Mouse (Mus musculus): ENCODE results near the gene Abca1. TPM values are rescaled to one million over a fixed set of nuclear protein-coding genes. Genes with fewer than 3 reads are reported as not detected.

Abca1 gene
- polyA plus RNA-seq, 1 experiment from 2014 or later = 3.6 TPM

DNA sequence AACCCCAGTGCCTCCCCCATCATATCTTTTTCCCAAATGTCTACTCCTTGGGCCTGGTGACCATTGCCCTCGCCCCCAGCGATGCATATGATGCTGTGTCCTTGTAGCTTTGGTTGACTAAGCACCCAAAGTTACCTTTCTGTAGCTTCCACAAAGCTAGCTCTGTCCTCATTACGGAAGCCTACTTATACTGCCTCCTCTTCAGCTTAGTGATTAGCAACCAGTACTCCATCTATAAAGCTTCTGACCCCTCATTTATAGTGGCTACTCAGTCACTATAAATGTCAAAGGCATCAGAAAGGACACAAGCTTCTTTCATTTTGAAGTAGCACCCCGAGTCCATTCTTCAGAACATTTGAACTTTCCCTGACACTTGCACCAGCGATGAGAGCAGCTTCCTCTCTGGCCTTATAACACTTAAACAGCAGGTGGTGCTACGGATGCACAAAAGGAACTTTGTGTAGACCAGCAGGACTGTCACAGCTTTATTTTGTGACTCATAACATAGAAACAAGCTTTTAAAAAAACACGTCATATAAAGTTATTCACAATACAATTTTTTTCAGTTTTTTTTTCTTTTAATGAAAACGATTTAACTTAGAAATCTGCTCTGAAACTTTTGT is 129.3 kb downstream of the Abca1 start:
- Histone ChIP-seq H3K4me2 (no peak overlapping the region), H3K36me3 (peaks cover 34% of the 10 kb centered on the region), H3K27ac (replicated peaks) (no peak overlapping the region), H3K27me3 (replicated peaks) (no peaks in the 10 kb centered on the region), H3K4me1 (no peaks in the 10 kb centered on the region), H3K4me3 (no peak overlapping the region), H3K9me3 (peaks cover 4% of the 10 kb centered on the region; the same call in 1 of the 2 replicates), H3K9ac (no peak overlapping the region)
- WGBS = 49% methylated on average over 8 of the region's 8 CpGs
- ATAC-seq (ENCODE audit: extremely low read depth, insufficient number of reproducible peaks, low FRiP score, low TSS enrichment) = no peak

- no peaks in the 10 kb centered on the region for H3K27me3 ChIP-seq (replicated peaks)
- peaks cover 32% of the 10 kb centered on the region for H3K36me3 ChIP-seq
- H3K4me1 ChIP-seq = no peaks in the 10 kb centered on the region
- no peak for ATAC-seq (ENCODE audit: extremely low read depth, insufficient number of reproducible peaks, low FRiP score, low TSS enrichment)
- peaks cover 4% of the 10 kb centered on the region; the same call in 1 of the 2 replicates for H3K9me3 ChIP-seq
- H3K4me3 ChIP-seq = no peak overlapping the region
- no peak overlapping the region for H3K4me2 ChIP-seq
- H3K9ac ChIP-seq = no peak overlapping the region
- 58% methylated on average over 3 of the region's 3 CpGs for WGBS
- no peak overlapping the region for H3K27ac ChIP-seq (replicated peaks)
These were observed 131.9 kb downstream of the Abca1 start for GRCm38 (mm10) chr4:53027811-53028210.

DNA sequence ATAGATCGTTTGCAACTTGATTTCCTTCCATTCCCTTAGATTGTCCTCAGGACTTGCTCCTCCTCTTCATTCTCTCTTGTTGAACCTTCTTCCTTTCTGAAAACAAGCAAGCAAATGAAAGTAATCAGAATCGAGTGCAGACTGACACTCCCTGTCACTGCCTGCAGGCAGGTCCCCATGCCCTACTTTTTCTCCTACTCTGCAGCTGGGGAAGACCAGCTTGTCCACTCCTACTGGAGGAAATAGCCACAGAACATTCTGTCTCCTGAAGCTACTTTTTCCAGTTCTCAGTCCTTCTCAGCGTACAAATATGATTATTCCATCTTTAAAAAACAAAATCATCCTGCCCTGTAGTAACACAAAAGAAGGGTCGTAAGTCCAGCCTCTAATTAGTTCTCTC is 135.3 kb downstream of the Abca1 start:
- 78% methylated on average over 4 of the region's 4 CpGs for WGBS
- no peak for ATAC-seq (ENCODE audit: extremely low read depth, insufficient number of reproducible peaks, low FRiP score, low TSS enrichment)
- no peak overlapping the region for H3K27ac ChIP-seq (replicated peaks)
- no peak overlapping the region for H3K4me2 ChIP-seq
- H3K4me1 ChIP-seq = no peaks in the 10 kb centered on the region
- no peaks in the 10 kb centered on the region for H3K27me3 ChIP-seq (replicated peaks)
- peaks cover 4% of the 10 kb centered on the region; the same call in 1 of the 2 replicates for H3K9me3 ChIP-seq
- no peak overlapping the region for H3K9ac ChIP-seq
- no peak overlapping the region for H3K4me3 ChIP-seq
- H3K36me3 ChIP-seq = peaks cover 55% of the 10 kb centered on the region

GRCm38 (mm10) chr4:53023189-53023925 is 136.3 kb downstream of the Abca1 start:
- H3K9ac ChIP-seq = no peak overlapping the region
- ATAC-seq (ENCODE audit: extremely low read depth, insufficient number of reproducible peaks, low FRiP score, low TSS enrichment) = no peak
- H3K4me3 ChIP-seq = no peak overlapping the region
- 72% methylated on average over 14 of the region's 14 CpGs for WGBS
- H3K36me3 ChIP-seq = peaks cover 64% of the 10 kb centered on the region
- H3K27me3 ChIP-seq (replicated peaks) = no peaks in the 10 kb centered on the region
- H3K4me1 ChIP-seq = no peaks in the 10 kb centered on the region
- no peak overlapping the region for H3K27ac ChIP-seq (replicated peaks)
- 0 out of 2 replicates have a peak overlapping the region, but pooled peaks have one; percentile 18 for H3K4me2 ChIP-seq
- H3K9me3 ChIP-seq = peaks cover 4% of the 10 kb centered on the region; the same call in 1 of the 2 replicates

DNA sequence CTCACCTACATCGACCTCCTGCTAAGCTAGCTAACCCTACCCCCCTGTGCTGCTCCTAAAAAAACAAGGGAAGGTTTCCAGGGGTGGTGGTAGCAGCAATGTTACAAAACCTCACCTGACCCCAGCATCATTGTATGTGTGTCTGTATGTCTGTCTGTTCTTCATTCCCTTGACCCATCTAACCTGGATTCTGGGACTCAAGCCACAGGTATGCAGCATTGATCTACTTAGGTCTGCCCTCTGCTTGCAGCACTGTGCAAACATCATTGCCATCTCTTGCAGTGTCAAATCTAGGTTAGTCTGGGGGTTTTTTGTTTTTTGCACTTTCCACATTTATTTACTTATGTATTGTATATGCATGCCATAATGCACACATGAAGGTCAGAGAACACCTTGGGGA is 141.3 kb downstream of the Abca1 start:
- peaks cover 18% of the 10 kb centered on the region for H3K9me3 ChIP-seq
- peaks cover 77% of the 10 kb centered on the region for H3K36me3 ChIP-seq
- no peak for ATAC-seq (ENCODE audit: extremely low read depth, insufficient number of reproducible peaks, low FRiP score, low TSS enrichment)
- H3K4me1 ChIP-seq = no peaks in the 10 kb centered on the region
- no peak overlapping the region for H3K4me3 ChIP-seq
- H3K4me2 ChIP-seq = no peak overlapping the region
- no peak overlapping the region for H3K9ac ChIP-seq
- H3K27ac ChIP-seq (replicated peaks) = no peak overlapping the region
- WGBS = 81% methylated on average over 1 of the region's 1 CpGs
- H3K27me3 ChIP-seq (replicated peaks) = no peaks in the 10 kb centered on the region

GRCm38 (mm10) chr4:53015024-53015423 is 144.7 kb downstream of the Abca1 start:
- H3K27ac ChIP-seq (replicated peaks) = no peak overlapping the region
- no peak overlapping the region for H3K4me2 ChIP-seq
- H3K9ac ChIP-seq = no peak overlapping the region
- no peaks in the 10 kb centered on the region for H3K27me3 ChIP-seq (replicated peaks)
- H3K36me3 ChIP-seq = peaks cover 51% of the 10 kb centered on the region
- no peak overlapping the region for H3K4me3 ChIP-seq
- H3K9me3 ChIP-seq = peaks cover 18% of the 10 kb centered on the region
- ATAC-seq (ENCODE audit: extremely low read depth, insufficient number of reproducible peaks, low FRiP score, low TSS enrichment) = no peak
- H3K4me1 ChIP-seq = peaks cover 5% of the 10 kb centered on the region; the same call in 1 of the 2 replicates
- 89% methylated on average over 3 of the region's 3 CpGs for WGBS

DNA sequence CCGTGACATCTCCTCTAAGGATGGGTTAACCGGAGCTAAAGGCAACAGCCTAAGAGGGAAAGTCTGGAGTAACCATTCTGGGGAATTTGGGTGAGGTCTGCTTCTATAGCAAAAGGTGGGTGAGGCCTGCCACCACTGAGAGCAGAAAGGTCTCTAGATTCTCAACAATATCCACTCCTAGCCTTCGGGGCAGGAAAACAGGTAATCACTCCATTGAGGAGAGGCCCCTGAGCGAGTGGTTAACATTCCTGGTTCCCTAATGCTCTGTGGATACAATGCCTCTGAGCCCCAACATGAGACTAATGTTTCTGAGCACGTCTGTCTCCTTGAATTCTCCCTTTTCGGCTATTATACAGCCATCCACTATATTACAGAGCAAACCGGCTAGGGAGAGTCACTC is 145.3 kb downstream of the Abca1 start:
- ATAC-seq (ENCODE audit: extremely low read depth, insufficient number of reproducible peaks, low FRiP score, low TSS enrichment) = no peak
- no peak overlapping the region for H3K9ac ChIP-seq
- H3K36me3 ChIP-seq = peaks cover 45% of the 10 kb centered on the region
- no peak overlapping the region for H3K4me3 ChIP-seq
- H3K4me2 ChIP-seq = no peak overlapping the region
- peaks cover 18% of the 10 kb centered on the region for H3K9me3 ChIP-seq
- 89% methylated on average over 7 of the region's 7 CpGs for WGBS
- no peaks in the 10 kb centered on the region for H3K27me3 ChIP-seq (replicated peaks)
- no peak overlapping the region for H3K27ac ChIP-seq (replicated peaks)
- peaks cover 5% of the 10 kb centered on the region; the same call in 1 of the 2 replicates for H3K4me1 ChIP-seq

DNA sequence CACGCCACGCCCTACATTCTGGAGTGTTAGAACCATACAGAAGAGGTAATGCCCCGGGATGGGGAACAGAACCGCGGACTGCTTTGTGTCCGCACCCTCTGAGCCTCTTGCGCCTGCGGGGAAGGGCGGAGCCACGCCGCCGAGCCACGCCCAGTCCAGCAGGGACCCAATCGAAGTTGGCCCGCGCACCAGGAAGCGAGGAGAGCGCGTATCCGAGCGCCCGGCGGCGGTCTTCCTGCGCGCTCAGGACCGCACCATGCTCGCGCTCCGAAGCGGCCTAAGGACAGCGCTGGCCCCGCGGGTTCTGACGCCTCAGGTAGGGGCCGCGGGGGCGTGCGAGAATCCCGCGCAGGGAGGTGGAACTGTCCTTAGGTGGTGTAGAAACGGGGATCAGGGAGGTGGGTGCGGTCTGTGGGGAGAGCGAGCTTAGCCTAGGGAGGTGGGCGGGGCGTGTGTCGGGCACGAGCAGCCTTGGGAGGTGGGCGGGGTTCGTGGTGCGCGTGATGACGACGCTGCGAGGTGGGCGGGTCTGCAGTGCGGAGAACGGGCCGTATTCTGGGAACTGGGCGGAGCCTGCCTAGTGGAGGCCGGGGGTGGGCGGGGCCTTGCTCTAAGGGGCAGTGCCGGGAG is 147.8 kb downstream of the Abca1 start, which contains the start of gene Nipsnap3b:
Gene Nipsnap3b (plus strand): TSS at position 149 of the 630 bp plus-strand sequence.
- Histone ChIP-seq H3K4me1 (peaks cover 5% of the 10 kb centered on the region; the same call in 1 of the 2 replicates), H3K36me3 (peaks cover 24% of the 10 kb centered on the region), H3K4me3 (peak within 1 kb of the TSS; percentile 85), H3K4me2 (peak within 1 kb of the TSS; percentile 78), H3K27me3 (replicated peaks) (no peaks in the 10 kb centered on the region), H3K9me3 (peaks cover 13% of the 10 kb centered on the region), H3K9ac (peak within 1 kb of the TSS; percentile 90), H3K27ac (replicated peaks) (peak within 1 kb of the TSS; percentile 86)
- ATAC-seq (ENCODE audit: extremely low read depth, insufficient number of reproducible peaks, low FRiP score, low TSS enrichment) = peak; percentile 94
- under 1% methylated on average over 63 of the region's 63 CpGs for WGBS

GRCm38 (mm10) chr4:53009871-53010270 is 149.8 kb downstream of the Abca1 start:
- H3K36me3 ChIP-seq = peaks cover 7% of the 10 kb centered on the region
- H3K9ac ChIP-seq = no peak overlapping the region
- H3K4me3 ChIP-seq = no peak overlapping the region
- no peak for ATAC-seq (ENCODE audit: extremely low read depth, insufficient number of reproducible peaks, low FRiP score, low TSS enrichment)
- no peaks in the 10 kb centered on the region for H3K9me3 ChIP-seq
- no peak overlapping the region for H3K4me2 ChIP-seq
- no peak overlapping the region for H3K27ac ChIP-seq (replicated peaks)
- no peaks in the 10 kb centered on the region for H3K27me3 ChIP-seq (replicated peaks)
- 89% methylated on average over 4 of the region's 4 CpGs for WGBS
- peaks cover 5% of the 10 kb centered on the region; the same call in 1 of the 2 replicates for H3K4me1 ChIP-seq

DNA sequence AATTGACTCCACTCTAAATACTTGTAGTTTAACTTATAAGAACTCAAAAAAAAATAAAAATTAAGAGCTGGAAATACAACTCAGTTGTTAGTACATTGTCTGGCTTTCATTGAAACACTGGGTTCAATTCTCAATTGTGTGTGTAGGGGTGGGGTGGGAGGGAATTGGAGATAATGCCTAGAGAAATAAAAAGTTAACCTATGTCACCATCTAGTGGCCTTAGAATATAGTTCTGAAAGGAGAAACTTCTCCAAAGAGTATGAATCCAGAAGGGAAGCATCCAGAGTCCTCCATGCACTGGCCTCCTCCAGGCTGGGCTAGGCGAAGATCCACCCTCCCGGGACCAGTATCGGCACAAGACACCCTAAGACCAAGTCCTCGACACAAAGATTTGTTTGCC is 150.5 kb downstream of the Abca1 start:
- Histone ChIP-seq H3K4me3 (no peak overlapping the region), H3K4me1 (peaks cover 5% of the 10 kb centered on the region; the same call in 1 of the 2 replicates), H3K27me3 (replicated peaks) (no peaks in the 10 kb centered on the region), H3K27ac (replicated peaks) (no peak overlapping the region), H3K36me3 (peaks cover 4% of the 10 kb centered on the region), H3K9me3 (no peaks in the 10 kb centered on the region), H3K9ac (no peak overlapping the region), H3K4me2 (no peak overlapping the region)
- no peak for ATAC-seq (ENCODE audit: extremely low read depth, insufficient number of reproducible peaks, low FRiP score, low TSS enrichment)
- 61% methylated on average over 4 of the region's 4 CpGs for WGBS

DNA sequence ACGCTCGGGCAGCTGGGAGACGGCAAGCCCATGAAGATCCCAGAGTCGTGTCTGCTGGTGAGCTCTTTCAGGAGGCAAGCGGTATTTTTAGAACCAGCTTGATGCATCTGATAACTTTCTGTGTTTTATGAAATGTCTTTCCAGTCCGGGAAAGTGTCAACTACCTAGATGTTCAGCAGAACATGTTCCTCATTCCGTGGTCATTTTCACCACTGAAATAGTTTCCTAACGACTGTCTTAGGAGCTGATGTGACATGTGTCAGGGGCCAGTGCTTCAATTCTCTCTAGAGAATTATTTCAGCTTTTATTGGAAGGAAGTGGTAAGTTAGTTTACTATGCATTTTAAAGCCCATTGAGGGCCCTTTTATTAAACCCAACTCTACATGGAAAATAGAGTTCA is 159.5 kb downstream of the Abca1 start:
- H3K27ac ChIP-seq (replicated peaks) = no peak overlapping the region
- ATAC-seq (ENCODE audit: extremely low read depth, insufficient number of reproducible peaks, low FRiP score, low TSS enrichment) = no peak
- WGBS = 32% methylated on average over 8 of the region's 8 CpGs
- H3K9me3 ChIP-seq = no peaks in the 10 kb centered on the region
- no peaks in the 10 kb centered on the region for H3K36me3 ChIP-seq
- H3K9ac ChIP-seq = no peak overlapping the region
- peak overlapping the region; percentile 33 for H3K4me2 ChIP-seq
- peaks cover 3% of the 10 kb centered on the region; the same call in 1 of the 2 replicates for H3K4me1 ChIP-seq
- no peaks in the 10 kb centered on the region for H3K27me3 ChIP-seq (replicated peaks)
- H3K4me3 ChIP-seq = no peak overlapping the region

Measured in heart, embryonic 13.5 days (tissue).